Mouse (Mus musculus) common myeloid progenitor, adult 5-6 weeks (primary cell): Measurements from ENCODE around the gene Ipo9. TPM values are rescaled to one million over a fixed set of nuclear protein-coding genes. Genes with fewer than 3 reads are reported as not detected.
"Not testable (repeated sequence)": the region's sequence is repeated elsewhere in the genome, so short reads cannot be mapped to it uniquely, and the experiment has no call there.

Experiments
- ATAC-seq: replicated peaks from 2 replicates; pipeline ENCODE4 v1.8.0; 2016; ENCODE audit warnings: low read depth, mild to moderate bottlenecking, moderate TSS enrichment, inconsistent platforms; ENCODE audit not compliant: poor library complexity, severe bottlenecking
- total RNA-seq: library from RNA; stranded (forward); fragments of 200-1000, 187-1606 nt; gene quantifications from 2 replicates; pipeline ENCODE4 v1.2.3, GENCODE M21; 2017

Ipo9 gene
- total RNA-seq, 1 experiment from 2014 or later, result 68.1 TPM

DNA sequence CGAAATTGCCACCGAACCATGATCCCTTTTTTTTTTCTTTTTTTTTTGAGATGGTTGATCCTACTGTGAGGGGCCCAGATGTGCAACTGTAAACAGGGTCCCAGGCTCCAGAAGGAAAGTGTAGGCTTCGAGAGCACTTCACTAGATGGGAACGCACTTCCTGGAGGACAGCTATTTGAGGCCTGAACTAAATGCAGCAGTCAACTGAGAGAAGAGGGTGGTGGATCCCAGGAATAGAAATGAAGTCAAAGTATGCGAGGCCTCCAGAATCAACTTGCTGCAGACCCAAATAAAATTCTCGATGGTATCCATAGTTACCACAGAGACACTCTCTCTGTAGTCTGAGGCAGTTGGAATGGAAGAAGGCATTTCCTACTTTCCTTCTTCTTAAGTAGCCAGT, 8.5 kb upstream of the Ipo9 start:
- no peak for ATAC-seq

DNA sequence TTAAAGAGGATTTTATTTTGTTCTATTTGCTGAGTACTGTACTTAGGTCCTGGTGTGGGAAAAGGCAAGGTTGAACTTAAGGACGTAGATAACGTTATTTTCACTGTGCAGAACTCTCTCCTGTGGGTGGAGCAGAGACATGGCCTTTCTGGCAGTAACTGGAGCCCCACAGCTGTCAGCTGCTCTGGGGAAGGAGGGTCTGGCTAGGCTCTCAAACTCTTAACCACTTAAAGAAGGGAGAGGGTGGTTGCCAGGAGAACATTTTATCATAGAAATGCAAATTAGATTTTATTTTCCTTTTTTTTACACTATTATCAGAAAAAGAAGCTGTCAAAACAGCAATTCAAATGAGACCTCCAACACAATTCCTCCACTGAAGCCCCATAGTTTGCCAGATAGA, 5.5 kb upstream of the Ipo9 start:
- 0 out of 2 replicates have a peak, but pooled peaks have one; percentile 29 for ATAC-seq

- ATAC-seq, result no peak; the same call in 1 of the 2 replicates
These were observed 344 bp upstream of the Ipo9 start for GRCm38 (mm10) chr1:135430669-135431017.

DNA sequence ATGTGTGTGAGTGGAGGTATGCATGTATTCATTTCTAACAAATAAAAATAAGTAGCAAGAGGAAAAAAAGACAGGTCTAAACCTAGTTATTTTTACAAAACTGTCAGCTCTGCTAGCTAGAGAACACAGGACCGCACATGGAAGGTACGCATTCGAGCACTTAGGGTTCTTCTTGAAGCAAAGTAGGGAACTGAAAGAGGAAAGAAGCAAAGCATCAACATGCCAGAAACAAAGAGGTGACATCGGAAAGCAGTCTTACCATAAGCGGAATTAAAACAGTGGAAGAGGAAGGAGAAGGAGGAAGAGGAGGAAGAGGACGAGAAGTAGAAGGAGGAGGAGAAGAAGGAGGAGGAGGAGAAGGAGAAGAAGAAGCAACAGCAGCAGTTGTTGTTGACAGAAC, 2.9 kb downstream of the Ipo9 start:
- no peak for ATAC-seq

GRCm38 (mm10) chr1:135426645-135427044, 3.7 kb downstream of the Ipo9 start:
- no peak for ATAC-seq

GRCm38 (mm10) chr1:135422772-135423171, 7.5 kb downstream of the Ipo9 start:
- no peak for ATAC-seq

DNA sequence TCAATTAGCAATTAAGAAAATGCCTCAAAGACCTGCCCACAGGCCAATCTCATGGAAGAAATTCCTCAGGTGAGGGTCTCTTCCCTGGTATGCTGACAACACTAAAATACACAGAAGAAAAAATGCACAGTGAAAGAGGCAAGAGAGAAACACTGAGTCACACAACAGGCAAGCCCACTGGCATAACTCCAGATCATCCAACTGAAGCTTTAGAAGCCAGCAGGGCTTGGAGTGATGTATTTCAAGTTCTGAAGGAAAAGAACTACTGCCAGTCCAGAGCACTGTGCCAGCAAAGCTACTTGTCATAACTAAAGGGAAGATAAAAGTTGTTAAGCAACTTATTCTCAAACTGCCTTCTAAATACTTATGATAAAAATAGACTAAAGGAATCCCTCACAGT, 16.3 kb downstream of the Ipo9 start:
- ATAC-seq, result no peak

DNA sequence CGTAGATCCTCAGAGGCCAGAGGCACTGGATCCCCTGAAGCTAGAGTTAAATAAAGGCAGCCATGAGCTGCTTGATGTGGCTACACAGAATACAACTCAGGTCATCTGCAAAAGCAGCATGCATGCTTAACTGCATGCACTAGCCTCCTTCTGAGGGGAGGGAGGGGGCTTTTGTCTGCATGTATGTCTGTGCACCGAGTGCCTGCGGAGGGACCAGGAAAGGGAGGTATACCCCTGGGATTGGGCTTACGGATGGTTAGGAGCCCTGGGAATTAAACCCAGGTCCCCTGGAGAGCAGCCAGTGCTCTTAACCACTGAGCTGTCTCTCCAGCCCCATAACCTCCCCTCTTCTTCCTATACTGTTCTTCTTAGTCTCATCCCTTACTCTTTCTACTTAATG, 18.2 kb downstream of the Ipo9 start:
- ATAC-seq, result no peak

DNA sequence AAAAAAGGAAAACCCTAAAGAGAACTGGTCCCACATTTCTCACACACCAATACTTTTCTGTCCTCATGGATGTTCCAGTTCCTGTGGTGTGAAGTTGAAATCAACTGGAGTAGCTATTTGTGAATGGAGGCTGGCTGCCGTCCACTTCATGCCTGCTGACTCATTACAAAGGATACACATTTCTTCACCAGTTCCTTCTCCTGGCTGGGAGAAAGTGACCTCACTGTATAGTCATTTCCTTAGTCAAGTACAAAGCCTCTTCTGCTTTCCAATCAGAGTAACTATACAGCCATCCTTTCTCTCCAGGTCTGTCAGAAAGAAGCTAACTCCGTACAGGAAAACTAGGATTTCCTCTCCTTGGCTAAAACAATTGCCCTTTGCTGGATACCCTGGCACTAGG, 19.3 kb downstream of the Ipo9 start:
- peak; percentile 78 for ATAC-seq

GRCm38 (mm10) chr1:135408973-135409372, 21.3 kb downstream of the Ipo9 start:
- no peak for ATAC-seq

DNA sequence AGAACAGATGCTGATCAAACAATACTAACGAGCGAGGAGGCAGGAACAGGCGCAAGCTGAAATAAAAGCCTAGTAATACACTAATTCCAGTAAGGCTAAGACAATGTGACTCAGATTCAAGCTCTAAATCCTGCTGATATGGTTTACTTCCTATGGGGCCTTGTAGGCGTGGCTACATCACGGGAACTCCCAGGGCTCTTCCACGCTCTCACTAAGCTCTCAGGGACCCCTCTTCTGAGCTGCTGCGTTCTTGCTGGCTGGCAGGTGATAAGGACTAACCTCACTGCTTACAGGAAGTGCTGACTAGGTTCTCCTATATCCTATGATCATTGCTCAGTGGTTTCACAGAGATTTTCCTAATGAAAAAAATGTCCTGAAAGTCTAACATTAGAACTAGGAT, 24.9 kb downstream of the Ipo9 start:
- ATAC-seq, result no peak

DNA sequence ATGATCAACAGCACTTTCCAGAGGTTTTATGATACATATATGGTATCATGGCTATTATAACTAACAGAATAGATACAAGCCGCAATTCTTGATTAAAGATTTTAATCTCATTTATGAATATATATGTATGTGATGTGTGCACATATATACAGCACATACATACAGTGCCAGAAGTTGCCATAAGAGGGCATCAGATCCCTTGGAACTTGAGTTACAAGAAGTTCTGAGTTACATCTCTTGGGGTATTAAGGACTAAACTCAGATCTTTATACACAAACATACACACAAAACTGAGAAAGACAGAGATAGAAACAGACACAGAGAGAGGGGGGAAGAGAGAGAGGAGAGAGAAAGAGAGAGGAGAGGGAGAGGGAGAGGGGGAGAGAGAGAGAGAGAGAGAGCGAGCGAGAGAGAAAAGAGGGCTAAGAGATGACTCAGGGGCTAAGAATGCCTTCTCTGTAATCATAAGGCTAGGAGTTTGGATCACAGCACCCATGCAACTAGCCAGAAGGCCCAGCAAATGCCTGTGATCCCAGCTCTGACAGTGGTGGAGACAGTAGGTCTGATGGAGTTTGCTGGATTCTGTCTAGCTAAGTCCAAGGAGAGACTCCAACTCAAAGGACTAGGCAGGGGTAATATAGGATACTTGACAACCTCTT, 28.7 kb downstream of the Ipo9 start:
- no peak for ATAC-seq

- ATAC-seq, result peak; percentile 80
These were observed 30.8 kb downstream of the Ipo9 start for GRCm38 (mm10) chr1:135399466-135399865.

- no peak for ATAC-seq
These were observed 45.1 kb downstream of the Ipo9 start for GRCm38 (mm10) chr1:135385161-135385560.

DNA sequence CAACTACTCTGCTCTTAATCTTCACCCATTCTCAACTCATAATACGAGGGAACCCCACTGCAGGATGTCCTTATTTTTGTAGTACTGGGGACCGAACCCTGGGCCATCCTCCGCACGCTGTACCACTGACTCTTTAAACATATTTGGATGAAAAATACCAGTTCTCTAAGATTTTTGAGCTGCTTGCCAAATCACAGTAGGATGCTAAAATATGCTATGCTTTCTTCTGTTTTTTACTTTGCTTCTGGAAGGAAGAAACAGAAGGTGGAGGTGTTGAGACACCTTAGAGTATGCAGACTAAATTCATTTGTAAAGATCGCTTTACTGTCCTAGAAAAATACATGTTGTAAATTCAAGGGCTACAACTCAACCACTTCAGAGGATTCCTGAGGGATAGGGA, 46.1 kb downstream of the Ipo9 start:
- ATAC-seq, result no peak

DNA sequence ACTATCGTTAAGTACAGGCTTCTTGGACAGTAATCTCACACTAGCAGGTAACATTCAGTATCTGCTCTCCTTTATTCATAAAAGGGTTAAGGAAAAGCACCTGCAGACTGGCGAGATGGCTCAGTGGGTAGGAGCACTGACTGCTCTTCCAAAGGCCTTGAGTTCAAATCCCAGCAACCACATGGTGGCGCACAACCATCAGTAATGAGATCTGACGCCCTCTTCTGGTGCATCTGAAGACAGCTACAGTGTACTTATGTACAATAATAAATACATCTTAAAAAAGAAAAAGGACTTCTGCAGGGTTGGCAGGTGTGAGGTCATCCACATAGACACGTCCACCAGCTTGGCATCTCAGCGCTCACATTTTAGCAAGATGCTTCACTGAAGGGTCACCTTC, 48.7 kb downstream of the Ipo9 start:
- ATAC-seq, result not testable (repeated sequence)

DNA sequence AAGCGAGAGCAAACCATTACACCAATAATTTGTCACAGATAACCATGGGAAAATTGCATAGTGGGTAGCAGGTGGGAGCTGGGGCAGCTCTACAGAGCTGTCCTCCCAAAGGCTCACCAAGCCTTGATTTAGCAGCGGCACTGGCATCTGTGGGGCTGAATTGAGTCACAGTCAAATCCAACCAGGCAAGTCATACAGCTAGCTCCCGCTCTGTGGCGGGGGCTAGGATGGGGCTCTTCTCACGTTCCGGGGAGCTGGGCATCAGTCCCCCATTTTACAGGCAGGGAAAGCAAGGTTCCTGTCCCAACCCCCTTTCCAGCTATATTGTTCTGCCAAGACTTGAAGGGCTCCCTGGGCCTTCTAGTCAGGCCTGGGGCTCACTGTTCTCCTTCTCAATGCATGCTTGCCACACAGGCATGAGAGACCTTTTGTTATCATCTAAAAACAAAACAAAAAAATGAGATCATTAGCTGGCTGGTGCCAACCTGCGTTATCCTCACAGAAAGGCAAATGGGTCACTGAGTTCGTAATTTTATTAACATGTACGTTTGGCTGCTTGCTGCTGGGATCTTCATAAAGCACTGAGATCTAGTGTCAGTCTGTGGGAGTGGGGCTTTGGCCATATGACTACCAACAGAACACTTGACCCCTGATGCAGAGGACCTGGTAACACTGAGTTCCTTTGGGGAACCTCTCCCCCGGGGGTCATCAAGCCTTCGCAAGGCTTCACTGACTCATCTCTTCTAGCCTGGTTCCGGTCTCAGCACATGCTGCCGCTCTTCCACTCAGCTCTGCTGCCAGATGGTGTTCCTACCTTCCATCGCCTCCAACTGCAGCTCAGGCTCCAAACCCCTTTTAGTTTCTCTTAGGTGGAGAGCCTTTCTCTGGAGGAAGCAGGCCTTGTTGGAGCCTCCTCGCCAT, 50.0 kb downstream of the Ipo9 start:
- no peak for ATAC-seq

- no peak for ATAC-seq
These were observed 51.3 kb downstream of the Ipo9 start for GRCm38 (mm10) chr1:135379048-135379447.

GRCm38 (mm10) chr1:135378576-135378975, 51.7 kb downstream of the Ipo9 start:
- no peak for ATAC-seq

- ATAC-seq, result peak; percentile 36; the same call in 1 of the 2 replicates
These were observed 55.3 kb downstream of the Ipo9 start, which contains the start of gene Shisa4 for GRCm38 (mm10) chr1:135374868-135375581. Gene Shisa4 (minus strand): TSS chr1:135375237.
